Mouse (Mus musculus) bone marrow, adult 2 months (tissue): ENCODE measurements around the gene 1700029J07Rik.

Experiments used
- CTCF ChIP-seq: fragments of 200-500 bp; IDR thresholded peaks from 2 replicates; pipeline ENCODE4 v1.5.1; 2011; ENCODE audit warnings: low read length, control low read depth; ENCODE audit not compliant: control insufficient read depth, insufficient read depth
- POLR2A ChIP-seq: fragments of 200-500 bp; IDR thresholded peaks from 2 replicates; pipeline ENCODE4 v1.6.1; 2011; ENCODE audit warnings: low read depth, mild to moderate bottlenecking, control low read depth, low read length, borderline replicate concordance; ENCODE audit not compliant: control insufficient read depth

DNA sequence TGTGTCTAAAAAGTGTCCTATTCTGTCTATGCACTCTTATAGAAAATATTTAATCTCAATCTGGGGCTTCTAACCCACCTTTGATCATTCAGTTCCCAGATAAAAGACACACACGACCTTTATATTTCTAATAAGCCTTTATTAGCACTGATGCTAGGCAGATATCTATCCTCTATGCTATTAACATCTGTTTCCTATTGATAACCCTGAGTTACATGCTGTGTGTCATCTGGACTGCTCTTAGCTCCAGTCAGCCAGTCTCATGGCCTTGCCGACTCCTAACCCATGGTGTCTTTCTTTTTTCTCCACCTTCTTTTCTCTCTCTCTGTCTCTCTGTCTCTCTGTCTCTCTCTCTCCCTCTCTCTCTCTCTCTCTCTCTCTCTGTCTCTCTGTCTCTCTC lies 13.1 kb upstream of the 1700029J07Rik start:
- TF ChIP-seq CTCF (no peak), POLR2A (no peak)
